Mouse (Mus musculus) CH12.LX (cell line): ENCODE data around the gene C1ql1. TPM values are rescaled to one million over a fixed set of nuclear protein-coding genes. Genes with fewer than 3 reads are reported as not detected.
"Not testable (repeated sequence)": the region's sequence is repeated elsewhere in the genome, so short reads cannot be mapped to it uniquely, and the experiment has no call there.

Source experiments
- DNase-seq: peaks from one replicate; pipeline ENCODE4 v3.0.0-alpha.2; 2013; ENCODE audit errors: extremely low read depth
- H3K27ac ChIP-seq: 2 replicates; pipeline ENCODE4 v1.5.1; 2012; ENCODE audit warnings: low read depth, mild to moderate bottlenecking, control low read depth, moderate library complexity; ENCODE audit not compliant: insufficient read depth
- H3K27me3 ChIP-seq: replicated peaks from 2 replicates; pipeline ENCODE3; 2012; ENCODE audit warnings: inconsistent platforms
- H3K36me3 ChIP-seq, 2 experiments: replicated peaks in 1 of 2; 2 replicates each; pipeline versions ENCODE3 to v1.6.1; 2012; ENCODE audit warnings: inconsistent platforms in 1 of 2, low read length in 1 of 2, mild to moderate bottlenecking in 1 of 2, mixed read lengths in 1 of 2, moderate library complexity in 1 of 2; ENCODE audit not compliant: control insufficient read depth in 1 of 2, insufficient read depth in 1 of 2
- H3K4me1 ChIP-seq, 2 experiments: 2 replicates each; pipeline ENCODE4 v1.6.1; 2012; ENCODE audit warnings: inconsistent platforms in 1 of 2, moderate library complexity in 1 of 2; ENCODE audit not compliant: insufficient read depth in 2 of 2, control insufficient read depth in 1 of 2
- H3K4me2 ChIP-seq: 2 replicates; pipeline ENCODE4 v1.6.1; 2012; ENCODE audit warnings: low read depth, mild to moderate bottlenecking, control low read depth; ENCODE audit not compliant: poor library complexity, insufficient read depth, severe bottlenecking
- H3K4me3 ChIP-seq, 3 experiments: fragments of 150-350 bp in 1 of 3; sonication (generic) in 1 of 3; replicated peaks in 1 of 3; 2 replicates each; pipeline versions ENCODE3 to v1.5.1; 2011 to 2012; ENCODE audit warnings: low read depth in 2 of 3, low read length in 2 of 3, mild to moderate bottlenecking in 2 of 3, moderate library complexity in 2 of 3, control low read depth in 1 of 3, improper control_type of control experiment in 1 of 3, inconsistent platforms in 1 of 3, mixed read lengths in 1 of 3; ENCODE audit not compliant: poor library complexity in 1 of 3
- H3K79me2 ChIP-seq: replicated peaks from 2 replicates; pipeline ENCODE4 v1.6.1; 2012; ENCODE audit warnings: mild to moderate bottlenecking, moderate library complexity; ENCODE audit not compliant: control insufficient read depth, poor library complexity, insufficient read depth, severe bottlenecking; ENCODE audit errors: extremely low read depth
- H3K9ac ChIP-seq: 2 replicates; pipeline ENCODE4 v1.6.1; 2012; ENCODE audit warnings: low read depth, mild to moderate bottlenecking, control low read depth, moderate library complexity; ENCODE audit not compliant: insufficient read depth
- H3K9me3 ChIP-seq: replicated peaks from 2 replicates; pipeline ENCODE3; 2012; ENCODE audit warnings: low read length, inconsistent platforms, mixed read lengths
- CTCF ChIP-seq, 2 experiments: IDR thresholded peaks in 1 of 2; conservative IDR thresholded peaks in 1 of 2; 2 replicates each; pipeline ENCODE4 v1.5.1; 2011 to 2012; ENCODE audit warnings: low read depth in 2 of 2, low read length in 2 of 2, improper control_type of control experiment in 1 of 2, inconsistent platforms in 1 of 2, mild to moderate bottlenecking in 1 of 2, moderate library complexity in 1 of 2
- E2F4 ChIP-seq: IDR thresholded peaks from 2 replicates; pipeline ENCODE4 v1.6.1; 2011; ENCODE audit warnings: low read depth, low read length, improper control_type of control experiment; ENCODE audit not compliant: insufficient replicate concordance
- EP300 ChIP-seq: IDR thresholded peaks from 2 replicates; pipeline ENCODE4 v1.6.1; 2011; ENCODE audit warnings: low read length, improper control_type of control experiment
- GABPA ChIP-seq: IDR thresholded peaks from 2 replicates; pipeline ENCODE4 v1.6.1; 2012; ENCODE audit warnings: low read depth, low read length, improper control_type of control experiment, inconsistent platforms; ENCODE audit not compliant: insufficient replicate concordance
- KAT2A ChIP-seq: IDR thresholded peaks from 2 replicates; pipeline ENCODE4 v1.6.1; 2012; ENCODE audit warnings: low read length, improper control_type of control experiment, inconsistent platforms; ENCODE audit not compliant: insufficient replicate concordance
- MAX ChIP-seq: IDR thresholded peaks from 2 replicates; pipeline ENCODE4 v1.6.1; 2011; ENCODE audit warnings: low read length, improper control_type of control experiment
- MAZ ChIP-seq: IDR thresholded peaks from 2 replicates; pipeline ENCODE4 v1.6.1; 2012; ENCODE audit warnings: low read depth, mild to moderate bottlenecking, inconsistent platforms, low read length, improper control_type of control experiment, moderate library complexity
- MEF2A ChIP-seq: IDR thresholded peaks from 2 replicates; pipeline ENCODE4 v1.6.1; 2014; ENCODE audit warnings: low read depth, mild to moderate bottlenecking, inconsistent platforms, low read length, improper control_type of control experiment, borderline replicate concordance
- MXI1 ChIP-seq: IDR thresholded peaks from 2 replicates; pipeline ENCODE4 v1.6.1; 2011; ENCODE audit warnings: mild to moderate bottlenecking, low read depth, low read length, improper control_type of control experiment
- NELFE ChIP-seq: IDR thresholded peaks from 2 replicates; pipeline ENCODE4 v1.6.1; 2011; ENCODE audit warnings: low read depth, low read length, improper control_type of control experiment
- PAX5 ChIP-seq: IDR thresholded peaks from 2 replicates; pipeline ENCODE4 v1.6.1; 2012; ENCODE audit warnings: low read length, inconsistent platforms, mixed read lengths
- POLR2A ChIP-seq: IDR thresholded peaks from 2 replicates; pipeline ENCODE4 v1.6.1; 2011; ENCODE audit warnings: low read depth, mild to moderate bottlenecking, improper control_type of control experiment, low read length
- RAD21 ChIP-seq: IDR thresholded peaks from 2 replicates; pipeline ENCODE4 v1.6.1; 2011; ENCODE audit warnings: low read depth, mild to moderate bottlenecking, low read length, improper control_type of control experiment, moderate library complexity
- RCOR1 ChIP-seq: conservative IDR thresholded peaks from 2 replicates; pipeline ENCODE4 v1.6.1; 2012; ENCODE audit warnings: low read depth, mild to moderate bottlenecking, inconsistent platforms, low read length, improper control_type of control experiment
- SIN3A ChIP-seq: IDR thresholded peaks from 2 replicates; pipeline ENCODE4 v1.6.1; 2012; ENCODE audit warnings: low read length, improper control_type of control experiment, inconsistent platforms
- SMC3 ChIP-seq: IDR thresholded peaks from 2 replicates; pipeline ENCODE4 v1.6.1; 2011; ENCODE audit warnings: low read depth, low read length, improper control_type of control experiment
- ZKSCAN1 ChIP-seq: IDR thresholded peaks from 2 replicates; pipeline ENCODE4 v1.6.1; 2012; ENCODE audit warnings: low read depth, inconsistent platforms, low read length, improper control_type of control experiment, borderline replicate concordance
- dilution Hi-C: fragments of 300-500 bp; cut with MboI; formaldehyde crosslinking; loops from 2 replicates; pipeline ENCODE4 v1.14.3; 2020; ENCODE audit warnings: low sequenced_read_pairs; ENCODE audit not compliant: extremely low pct_unique_long_range_greater_than_20kb, extremely low pct_ligation_motif_present
- in situ Hi-C: fragments of 300-500 bp; cut with MboI; formaldehyde crosslinking; loops from 3 replicates; pipeline ENCODE4 v1.14.3; 2019; ENCODE audit warnings: low sequenced_read_pairs, low pct_ligation_motif_present, low pct_unique_long_range_greater_than_20kb, mixed read lengths
- polyA plus RNA-seq: library from polyadenylated mRNA; unstranded; fragments of >175 nt; gene quantifications from 2 replicates; pipeline ENCODE4 v1.2.1, GENCODE M21; 2012; ENCODE audit warnings: low read depth; ENCODE audit not compliant: insufficient read length
- total RNA-seq, 2 experiments: library from RNA; depleted of rRNA; stranded (reverse); fragments of 300-350 nt in 1 of 2; fragments of >200 nt in 1 of 2; gene quantifications; 2 replicates each; pipeline ENCODE4 v1.2.3; 2012 to 2014

The C1ql1 gene
- total and polyA plus RNA-seq, 3 experiments = not detected

- peaks cover 64% of the 10 kb centered on the region for H3K27me3 ChIP-seq
- in situ Hi-C loops, dilution Hi-C loops, H3K9ac ChIP-seq, H3K9me3 ChIP-seq, H3K27ac ChIP-seq, H3K4me2 ChIP-seq, H3K4me3 ChIP-seq, H3K36me3 ChIP-seq, H3K79me2 ChIP-seq, H3K4me1 ChIP-seq: not testable (repeated sequence)
- TF ChIP-seq CTCF (conservative IDR thresholded peaks at IDR 0.05 in 1 of 2, IDR thresholded peaks at IDR 0.05 in 1 of 2; ENCODE audit: low read depth in 2 of 2, low read length in 2 of 2) (peak in 1 of 2 experiments; percentile 39; a peak in 2 of 4 replicates), SMC3 (peak; percentile 21), RAD21 (peak; percentile 31)
- peak; percentile 23 for DNase-seq
These were observed 29.5 kb upstream of the C1ql1 start for GRCm38 (mm10) chr11:102975966-102976365.

- DNase-seq = no peak
- H3K9me3 ChIP-seq = peaks cover 2% of the 10 kb centered on the region
- dilution Hi-C loops = no loop called here
- no peak overlapping the region for H3K27ac ChIP-seq
- no peak overlapping the region for H3K9ac ChIP-seq
- TF ChIP-seq KAT2A = no peak
- TF ChIP-seq MEF2A = no peak
- no peak for TF ChIP-seq NELFE
- TF ChIP-seq ZKSCAN1 = no peak
- TF ChIP-seq POLR2A = no peak
- TF ChIP-seq MAX = no peak
- TF ChIP-seq E2F4 = no peak
- no peak for TF ChIP-seq PAX5
- TF ChIP-seq RAD21 = no peak
- no peak for TF ChIP-seq SIN3A
- TF ChIP-seq GABPA = no peak
- no peak for TF ChIP-seq MAZ
- TF ChIP-seq RCOR1 = no peak
- no peak for TF ChIP-seq EP300
- TF ChIP-seq MXI1 = no peak
- TF ChIP-seq, all 38 proteins: peak for 0
- Histone ChIP-seq H3K4me1 (no peaks in the 10 kb centered on the region), H3K36me3 (no peaks in the 10 kb centered on the region), H3K79me2 (no peaks in the 10 kb centered on the region), H3K4me3 (no peak overlapping the region), H3K4me2 (no peak overlapping the region), H3K27me3 (peaks cover 74% of the 10 kb centered on the region)
- in situ Hi-C loops = no loop called here
These were observed 25.8 kb upstream of the C1ql1 start for GRCm38 (mm10) chr11:102972326-102972725.
